Mouse (Mus musculus): Measurements from ENCODE around the gene Pdcd4.

The Pdcd4 gene

GRCm38 (mm10) chr19:53892061-53892460 lies at the start of gene Pdcd4:
Gene Pdcd4, plus strand, starts transcription at chr19:53892231.
- peak; percentile 46 for DNase-seq

GRCm38 (mm10) chr19:53843972-53844371 lies 48.1 kb upstream of the Pdcd4 start:
- no peak for DNase-seq

GRCm38 (mm10) chr19:53848272-53848995 lies 43.6 kb upstream of the Pdcd4 start:
- DNase-seq: peak; percentile 28

GRCm38 (mm10) chr19:53850166-53850922 lies 41.7 kb upstream of the Pdcd4 start:
- no peak for DNase-seq

DNA sequence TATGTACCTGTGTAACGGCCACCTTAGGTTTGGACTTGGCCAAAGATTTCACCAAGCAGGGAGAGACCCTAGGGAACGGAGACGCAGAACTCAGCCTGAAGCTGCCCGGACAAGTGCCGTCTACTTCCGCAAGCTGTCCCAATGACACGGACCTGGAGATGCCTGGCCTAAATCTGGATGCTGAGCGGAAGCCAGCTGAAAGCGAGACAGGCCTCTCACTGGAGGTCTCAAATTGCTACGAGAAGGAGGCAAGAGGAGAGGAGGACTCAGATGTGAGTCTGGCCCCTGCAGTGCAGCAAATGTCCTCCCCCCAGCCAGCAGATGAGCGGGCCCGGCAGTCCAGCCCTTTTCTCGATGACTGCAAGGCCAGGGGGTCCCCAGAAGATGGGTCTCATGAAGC lies 40.7 kb upstream of the Pdcd4 start:
- DNase-seq: no peak

DNA sequence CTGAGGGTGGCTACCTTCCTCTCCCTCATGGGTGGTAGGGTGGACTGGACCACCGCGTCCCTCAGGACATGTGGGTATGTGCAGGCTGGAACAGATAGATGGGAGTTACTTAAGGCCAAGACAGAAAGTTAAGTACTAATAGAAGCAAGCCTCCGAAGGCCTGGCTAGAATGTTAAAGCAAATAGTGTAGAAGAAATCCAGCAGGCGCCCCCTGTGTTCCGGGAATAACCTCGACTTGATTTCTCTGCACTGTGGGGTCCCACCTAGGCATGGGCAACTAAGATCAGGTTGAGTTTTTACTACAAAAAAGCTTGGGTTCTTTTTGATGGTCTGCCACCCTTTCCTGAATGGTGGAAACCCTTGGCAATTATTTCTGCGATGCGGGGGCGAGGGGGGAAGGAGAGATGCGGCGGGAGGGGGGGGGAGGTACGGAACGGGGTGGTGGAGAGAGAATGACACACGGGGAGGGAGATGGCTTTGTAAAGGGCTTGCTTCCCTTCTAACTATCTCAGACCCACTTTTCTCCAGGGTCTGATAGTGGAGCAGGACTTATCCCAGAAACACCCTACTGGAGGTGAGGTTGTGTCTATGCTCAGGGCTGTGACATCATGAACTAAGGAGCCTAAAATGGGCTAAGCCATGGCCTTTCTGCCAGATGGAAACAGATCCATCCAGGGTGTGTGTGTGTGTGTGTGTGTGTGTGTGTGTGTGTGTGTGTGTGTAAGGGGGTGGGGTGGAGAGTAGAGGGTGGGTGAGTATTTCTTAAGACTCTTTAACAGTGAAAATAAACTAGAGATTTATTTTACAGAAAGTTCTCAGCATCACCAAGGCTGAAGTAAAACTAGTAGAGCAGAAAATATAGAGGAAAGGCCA lies 40.0 kb upstream of the Pdcd4 start:
- no peak for DNase-seq

DNA sequence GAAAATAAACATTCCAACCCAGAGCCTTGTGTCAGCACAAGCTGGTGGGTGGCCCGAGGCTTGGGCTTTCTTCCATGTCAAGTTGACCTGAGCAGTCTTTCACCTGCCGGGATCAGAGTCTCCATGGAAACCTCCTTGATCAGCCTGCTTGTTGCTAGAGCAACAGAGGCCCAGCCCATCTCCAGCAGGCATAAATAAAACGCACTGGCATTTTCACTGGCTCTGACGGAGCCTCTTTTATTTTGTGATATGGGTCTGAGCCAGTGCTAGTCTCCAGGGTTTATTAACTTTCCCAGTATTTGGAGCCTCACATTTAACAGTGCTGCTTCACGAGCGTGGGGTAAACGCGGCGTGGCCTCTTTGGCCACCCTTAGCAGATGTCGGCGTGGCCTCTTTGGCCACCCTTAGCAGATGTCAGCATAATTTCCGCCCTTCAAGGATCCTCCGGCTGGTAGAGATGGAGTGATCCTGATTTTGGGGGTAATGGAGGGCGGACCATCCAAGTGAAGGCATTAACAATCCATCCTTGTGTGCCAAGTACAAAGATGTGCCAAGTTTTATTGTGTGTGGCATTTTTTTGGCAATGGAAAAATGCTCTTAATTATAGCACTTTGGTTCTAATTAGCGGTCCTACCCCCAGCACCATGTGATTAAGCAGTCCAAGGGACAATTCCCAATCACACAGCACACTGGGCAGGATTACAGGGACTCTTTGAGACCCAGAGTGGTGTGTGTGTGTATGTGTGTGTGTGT lies 39.2 kb upstream of the Pdcd4 start:
- no peak for DNase-seq

DNA sequence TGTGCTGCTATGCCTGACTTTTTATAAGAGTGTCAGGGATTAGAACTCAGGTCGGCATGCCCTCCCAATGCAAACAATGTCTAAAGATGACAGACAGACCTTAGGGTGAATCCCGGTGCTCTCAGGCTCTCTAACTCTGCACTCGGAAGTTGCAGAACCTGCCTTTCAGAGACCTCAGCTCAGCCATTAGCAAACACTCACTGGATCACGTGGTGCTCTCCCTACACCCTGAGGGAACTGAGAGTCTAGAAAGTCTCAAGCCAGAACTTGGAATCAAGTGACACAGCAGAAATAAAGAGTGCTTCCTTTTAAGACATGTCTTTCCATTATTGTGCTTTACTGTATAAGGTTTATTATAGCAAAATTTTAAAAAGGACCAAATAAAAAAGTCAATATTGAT lies 37.1 kb upstream of the Pdcd4 start:
- no peak for DNase-seq

DNA sequence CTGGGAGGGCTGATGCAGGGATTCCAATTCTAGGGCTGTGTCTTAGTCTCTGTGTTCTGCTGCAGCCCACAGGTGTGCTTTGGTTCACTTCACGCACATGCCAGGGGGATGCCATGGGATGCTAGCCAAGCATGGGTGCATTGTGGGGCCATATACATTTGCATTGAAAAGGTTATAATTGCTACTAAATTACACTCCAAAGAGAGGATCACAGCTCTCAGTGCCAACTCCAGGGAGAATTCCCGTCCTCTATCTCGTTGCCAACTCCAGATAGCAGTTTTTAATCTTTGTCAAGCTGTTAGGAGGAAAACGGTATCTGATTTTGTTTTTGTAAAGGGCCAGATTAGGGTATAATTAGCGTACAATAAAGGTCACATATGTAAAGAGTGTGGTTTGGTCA lies 36.2 kb upstream of the Pdcd4 start:
- DNase-seq: no peak

GRCm38 (mm10) chr19:53856794-53857193 lies 35.2 kb upstream of the Pdcd4 start:
- DNase-seq: no peak

GRCm38 (mm10) chr19:53857962-53858361 lies 34.1 kb upstream of the Pdcd4 start:
- no peak for DNase-seq

GRCm38 (mm10) chr19:53859149-53859548 lies 32.9 kb upstream of the Pdcd4 start:
- peak; percentile 75 for DNase-seq

DNA sequence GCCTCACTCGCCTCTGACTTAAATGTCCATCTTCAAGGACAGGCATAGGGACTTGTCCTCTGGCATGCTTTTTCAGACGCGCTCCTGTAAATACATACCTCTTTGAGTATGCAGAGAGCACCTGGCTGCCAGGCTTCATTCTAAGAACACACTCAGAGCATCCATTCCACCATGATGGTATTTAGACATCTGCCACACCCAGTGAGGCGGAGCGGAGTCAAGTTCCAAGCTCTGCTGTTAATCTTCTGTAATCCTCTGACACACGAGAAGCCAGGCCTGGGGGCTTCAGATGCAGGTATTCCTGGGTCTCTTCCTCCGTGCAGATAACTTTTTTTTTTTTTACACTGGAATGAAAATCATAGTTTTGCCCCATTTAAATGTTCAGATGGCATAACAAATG lies 32.4 kb upstream of the Pdcd4 start:
- no peak for DNase-seq

GRCm38 (mm10) chr19:53861346-53861745 lies 30.7 kb upstream of the Pdcd4 start:
- DNase-seq: no peak

GRCm38 (mm10) chr19:53862573-53863246 lies 29.3 kb upstream of the Pdcd4 start:
- DNase-seq: no peak

GRCm38 (mm10) chr19:53867238-53867637 lies 24.8 kb upstream of the Pdcd4 start:
- DNase-seq: no peak

DNA sequence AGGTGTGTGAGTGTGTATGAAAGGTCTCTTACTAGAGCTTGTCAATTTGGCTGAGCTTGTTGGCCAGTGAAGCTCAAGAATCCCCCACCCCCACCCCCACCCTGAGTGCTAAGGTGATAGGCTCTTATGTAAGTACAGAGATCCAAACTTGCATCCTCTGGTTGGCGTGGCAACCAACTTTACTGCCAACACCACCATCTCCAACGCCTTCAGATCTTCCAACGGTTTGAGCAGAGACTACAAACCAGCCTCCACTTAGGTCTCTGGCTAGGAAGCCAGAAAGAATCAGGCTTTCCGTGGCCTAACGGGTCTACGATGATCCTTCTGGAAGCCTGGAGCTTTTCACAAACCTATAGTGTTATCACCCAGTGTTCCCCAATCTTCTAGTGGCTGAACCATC lies 23.9 kb upstream of the Pdcd4 start:
- DNase-seq: no peak

DNA sequence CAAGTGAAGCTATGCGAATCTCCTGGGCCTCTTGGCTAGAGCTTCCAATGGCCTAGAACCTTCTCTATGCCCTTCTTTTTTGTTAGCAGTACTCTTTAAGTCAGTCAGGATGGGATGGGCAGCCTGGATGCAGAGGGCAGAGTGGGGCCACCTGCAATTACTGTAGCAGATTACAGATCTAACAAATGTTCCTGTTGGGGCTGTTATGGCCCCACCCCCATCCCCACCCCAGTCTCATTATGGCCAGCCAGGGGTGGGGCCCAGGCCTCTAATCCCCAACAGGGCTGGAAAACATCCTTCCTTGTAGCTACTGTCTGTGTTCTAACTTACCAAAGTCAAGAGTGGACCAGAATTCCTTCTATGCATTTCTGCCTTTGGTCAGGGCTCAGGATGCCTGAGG lies 23.2 kb upstream of the Pdcd4 start:
- DNase-seq: no peak

DNA sequence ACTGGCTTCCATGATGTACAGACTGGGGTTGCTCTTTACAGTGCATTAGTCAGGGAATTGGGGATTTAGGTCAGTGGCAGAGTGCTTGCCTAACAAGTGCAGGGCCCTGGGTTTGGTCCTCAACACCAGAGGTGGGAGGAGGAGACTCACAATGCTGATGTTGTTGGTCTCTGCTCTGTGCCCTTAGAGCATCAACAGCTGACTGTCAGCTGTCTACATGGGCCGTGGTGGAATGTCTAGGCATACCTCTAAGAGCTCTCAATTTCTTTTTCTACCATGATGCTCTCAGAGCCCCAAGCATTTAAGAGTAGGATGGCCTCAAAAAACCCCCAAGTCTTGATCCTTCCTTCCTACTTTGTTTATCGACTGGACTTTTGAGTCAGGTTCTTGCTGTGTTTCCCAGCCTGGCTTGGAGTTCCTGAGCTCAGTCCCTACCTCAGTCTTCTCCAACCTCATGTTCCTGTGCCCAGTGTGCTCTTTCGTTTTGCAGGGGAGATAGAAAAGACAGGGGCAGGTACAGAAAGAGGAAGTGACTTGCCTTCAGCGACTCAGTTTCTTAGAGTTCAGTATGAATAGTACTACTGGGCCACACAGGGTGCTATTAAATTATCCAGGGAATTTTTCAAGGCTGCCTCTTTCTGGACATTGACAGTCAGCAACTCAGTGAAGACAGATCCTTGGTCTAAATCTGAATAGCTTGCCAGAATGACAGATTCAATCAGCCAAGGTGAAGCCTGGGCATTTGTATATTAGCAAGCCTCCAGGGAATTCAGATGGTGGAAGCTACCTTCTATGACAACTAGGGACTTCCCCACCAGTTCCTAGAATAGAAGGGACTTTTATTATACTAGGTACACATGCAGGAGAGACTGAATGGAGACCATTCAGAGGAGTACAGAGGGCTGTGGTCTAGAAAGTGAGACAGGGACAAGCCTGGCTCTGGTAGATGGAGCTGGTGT lies 22.3 kb upstream of the Pdcd4 start:
- DNase-seq: no peak

- no peak for DNase-seq
Observed at GRCm38 (mm10) chr19:53870568-53870967, 21.5 kb upstream of the Pdcd4 start.

DNA sequence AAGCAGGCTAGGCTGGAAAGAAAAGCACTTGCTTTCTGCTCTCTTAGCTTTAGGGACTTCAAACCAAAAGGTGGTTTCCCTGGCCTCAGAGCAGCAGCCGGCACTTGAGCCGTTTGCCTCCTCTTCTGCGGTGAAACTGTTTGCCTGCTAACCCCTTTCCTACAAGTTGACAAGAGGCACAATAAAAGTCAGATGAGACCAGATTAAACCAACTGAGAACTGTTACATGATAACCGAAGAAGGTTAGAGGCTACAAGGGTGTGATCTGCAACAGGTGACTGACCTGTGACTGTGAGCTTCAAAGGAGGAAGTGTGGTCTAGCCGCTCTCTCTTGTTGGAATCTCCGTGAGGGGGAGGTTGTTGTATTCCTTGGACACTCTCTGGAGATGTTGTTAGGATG lies 20.5 kb upstream of the Pdcd4 start:
- DNase-seq: no peak

All from liver (tissue).